Mouse (Mus musculus): ENCODE results near the gene Pus7l. TPM values are rescaled to one million over a fixed set of nuclear protein-coding genes. Genes with fewer than 3 reads are reported as not detected.

The Pus7l gene
- polyA plus RNA-seq, 1 experiment from 2014 or later, result 3.9 TPM

DNA sequence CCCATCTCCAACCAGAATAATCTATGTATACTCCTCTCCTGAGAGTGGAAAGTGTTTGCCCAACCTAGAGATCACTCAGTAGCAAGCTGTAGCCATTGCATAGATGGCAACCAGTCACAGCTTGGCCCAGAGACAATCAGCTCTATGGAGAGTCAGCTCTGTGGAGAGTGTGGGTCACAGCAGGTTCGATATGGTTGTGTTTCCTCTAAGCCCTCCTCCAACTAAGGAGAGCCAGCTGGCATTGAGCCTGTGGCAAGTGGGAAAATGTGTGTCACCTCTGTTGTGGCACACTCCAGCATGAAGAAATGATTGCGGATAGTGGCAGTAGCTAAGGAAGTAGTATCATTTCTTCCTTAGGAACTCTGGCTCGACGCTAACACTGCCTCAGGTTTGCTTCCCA, 28.2 kb upstream of the Pus7l start:
- Histone ChIP-seq H3K27me3 (no peaks in the 10 kb centered on the region), H3K4me1 (replicated peaks) (no peaks in the 10 kb centered on the region), H3K36me3 (no peaks in the 10 kb centered on the region), H3K27ac (no peak overlapping the region), H3K4me2 (no peak overlapping the region), H3K9ac (no peak overlapping the region), H3K9me3 (replicated peaks) (no peaks in the 10 kb centered on the region), H3K4me3 (no peak overlapping the region)
- WGBS, result 82% methylated on average over 4 of the region's 4 CpGs
- ATAC-seq (replicated peaks; ENCODE audit: insufficient number of reproducible peaks, insufficient read depth, low FRiP score, low read depth), result no peak

DNA sequence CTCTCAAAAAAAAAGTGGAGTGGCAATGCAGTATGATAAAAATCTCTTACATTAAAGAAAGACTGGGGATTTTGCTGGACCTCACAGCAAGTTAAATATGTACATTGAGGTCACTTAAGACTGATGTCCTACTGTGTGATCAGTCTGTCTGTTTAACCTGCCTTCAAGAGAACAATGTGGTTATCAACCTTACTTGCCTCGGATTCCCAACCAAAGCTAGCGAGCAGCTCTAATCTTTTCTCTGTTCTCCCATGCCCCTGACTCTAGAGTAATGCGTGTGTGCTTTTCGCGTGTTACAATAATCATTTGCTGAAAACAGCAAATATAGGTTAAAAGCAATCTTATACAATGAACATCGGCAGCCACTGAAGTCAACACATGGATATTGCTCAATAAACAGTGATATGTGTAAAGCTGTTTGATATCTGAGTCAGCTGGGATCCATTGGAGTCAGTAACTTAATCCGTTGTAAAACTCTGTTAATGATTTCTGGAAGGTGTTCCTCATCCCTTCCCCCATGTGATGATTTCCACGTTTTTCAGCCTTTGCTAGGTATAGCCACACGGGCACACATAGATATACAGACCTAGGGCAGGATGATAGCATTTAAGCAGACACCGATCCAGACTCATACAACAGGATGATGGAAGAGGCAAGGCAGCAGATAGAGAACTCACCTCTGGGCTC, 25.3 kb upstream of the Pus7l start:
- H3K27ac ChIP-seq, result no peak overlapping the region
- no peaks in the 10 kb centered on the region for H3K4me1 ChIP-seq (replicated peaks)
- no peak for ATAC-seq (replicated peaks; ENCODE audit: insufficient number of reproducible peaks, insufficient read depth, low FRiP score, low read depth)
- H3K9me3 ChIP-seq (replicated peaks), result no peaks in the 10 kb centered on the region
- no peaks in the 10 kb centered on the region for H3K27me3 ChIP-seq
- no peaks in the 10 kb centered on the region for H3K36me3 ChIP-seq
- no peak overlapping the region for H3K9ac ChIP-seq
- no peak overlapping the region for H3K4me3 ChIP-seq
- 77% methylated on average over 10 of the region's 10 CpGs for WGBS
- no peak overlapping the region for H3K4me2 ChIP-seq

DNA sequence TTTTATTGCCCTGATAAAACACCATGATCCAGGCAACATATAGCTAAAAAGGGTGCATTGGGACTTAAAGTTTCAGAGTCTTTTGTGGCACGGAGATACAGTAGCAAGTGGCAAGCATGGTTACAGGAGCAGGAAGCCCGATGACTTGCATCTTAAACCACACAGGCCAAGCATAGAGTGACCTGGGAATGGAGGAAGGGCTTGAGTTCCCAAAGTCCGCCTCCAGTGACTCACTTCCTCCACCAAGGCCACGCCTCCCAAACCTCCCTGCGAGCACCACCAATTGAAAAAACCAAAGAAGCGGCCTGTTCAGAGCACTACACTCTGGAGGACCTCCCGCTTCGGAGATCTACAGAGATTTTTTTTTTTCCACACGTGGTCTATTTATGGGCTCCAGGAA, 22.5 kb upstream of the Pus7l start:
- Histone ChIP-seq H3K9ac (no peak overlapping the region), H3K27ac (no peak overlapping the region), H3K4me3 (no peak overlapping the region), H3K4me1 (replicated peaks) (no peaks in the 10 kb centered on the region), H3K36me3 (no peaks in the 10 kb centered on the region), H3K9me3 (replicated peaks) (no peaks in the 10 kb centered on the region), H3K27me3 (no peaks in the 10 kb centered on the region), H3K4me2 (no peak overlapping the region)
- no peak for ATAC-seq (replicated peaks; ENCODE audit: insufficient number of reproducible peaks, insufficient read depth, low FRiP score, low read depth)
- whole genome bisulfite sequencing, result 82% methylated on average over 9 of the region's 9 CpGs

DNA sequence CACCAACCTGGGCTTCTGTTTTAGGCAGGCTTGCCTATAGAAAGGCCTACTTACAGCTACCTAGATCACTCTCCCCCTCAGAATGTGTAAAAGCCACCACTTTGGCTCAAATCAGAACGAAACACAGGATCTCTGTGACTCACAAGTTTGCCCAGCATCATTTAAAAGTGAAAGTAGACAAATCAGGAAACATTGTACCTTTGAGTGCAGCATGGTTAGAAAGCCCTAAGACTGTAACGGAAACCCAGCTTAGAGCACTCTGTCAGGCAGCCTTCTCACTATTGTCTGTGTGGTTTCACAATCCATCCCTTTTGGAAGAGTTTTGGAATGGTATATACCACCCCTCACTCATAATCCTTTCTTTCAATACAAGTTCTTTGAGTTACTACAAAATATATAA, 21.6 kb upstream of the Pus7l start:
- no peak overlapping the region for H3K27ac ChIP-seq
- no peak overlapping the region for H3K4me3 ChIP-seq
- no peak overlapping the region for H3K4me2 ChIP-seq
- no peak for ATAC-seq (replicated peaks; ENCODE audit: insufficient number of reproducible peaks, insufficient read depth, low FRiP score, low read depth)
- no peaks in the 10 kb centered on the region for H3K36me3 ChIP-seq
- H3K9me3 ChIP-seq (replicated peaks), result no peaks in the 10 kb centered on the region
- H3K4me1 ChIP-seq (replicated peaks), result no peaks in the 10 kb centered on the region
- H3K9ac ChIP-seq, result no peak overlapping the region
- H3K27me3 ChIP-seq, result no peaks in the 10 kb centered on the region
- 75% methylated on average over 2 of the region's 2 CpGs for WGBS

DNA sequence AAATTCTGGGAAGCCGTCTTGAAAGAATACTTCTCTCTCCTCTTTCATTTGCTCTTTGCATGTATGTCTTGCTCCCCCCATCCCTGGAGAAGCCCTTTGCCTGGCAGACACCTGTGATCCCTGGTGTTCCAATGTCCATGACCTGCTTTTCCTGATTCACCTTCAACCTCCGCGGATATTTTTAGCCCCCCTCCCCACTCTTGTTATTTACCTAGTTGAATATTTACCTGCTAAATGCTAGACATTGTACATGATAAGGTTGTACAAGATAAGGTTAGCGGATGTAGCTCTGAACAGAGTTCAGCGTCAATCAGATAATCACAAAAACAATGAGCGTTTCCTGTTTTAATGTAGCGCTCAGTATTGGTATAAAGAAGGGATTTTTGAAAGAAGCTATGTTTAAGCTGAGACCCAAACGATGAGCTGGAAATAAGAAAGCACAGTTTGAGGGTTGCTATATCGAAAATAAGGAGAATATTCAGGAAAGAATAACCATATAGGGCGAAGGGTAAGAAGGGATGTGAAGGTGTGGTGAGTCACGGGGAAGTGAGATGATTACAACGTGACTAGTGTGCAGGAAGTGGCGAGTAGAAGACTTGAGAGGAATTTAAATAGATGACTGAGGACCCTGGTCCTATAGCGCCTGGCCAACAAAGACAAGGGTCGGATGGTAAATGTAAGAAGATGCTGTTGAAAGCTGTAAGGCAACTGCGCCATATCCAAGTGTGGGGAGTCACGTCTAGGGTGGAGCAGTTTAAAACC, 15.7 kb upstream of the Pus7l start:
- H3K4me2 ChIP-seq, result no peak overlapping the region
- H3K4me3 ChIP-seq, result no peak overlapping the region
- H3K4me1 ChIP-seq (replicated peaks), result no peaks in the 10 kb centered on the region
- H3K27me3 ChIP-seq, result no peaks in the 10 kb centered on the region
- H3K9me3 ChIP-seq (replicated peaks), result no peaks in the 10 kb centered on the region
- no peak overlapping the region for H3K27ac ChIP-seq
- no peak overlapping the region for H3K9ac ChIP-seq
- no peaks in the 10 kb centered on the region; the same call in 1 of the 2 replicates for H3K36me3 ChIP-seq
- ATAC-seq (replicated peaks; ENCODE audit: insufficient number of reproducible peaks, insufficient read depth, low FRiP score, low read depth), result no peak
- WGBS, result 65% methylated on average over 17 of the region's 17 CpGs

DNA sequence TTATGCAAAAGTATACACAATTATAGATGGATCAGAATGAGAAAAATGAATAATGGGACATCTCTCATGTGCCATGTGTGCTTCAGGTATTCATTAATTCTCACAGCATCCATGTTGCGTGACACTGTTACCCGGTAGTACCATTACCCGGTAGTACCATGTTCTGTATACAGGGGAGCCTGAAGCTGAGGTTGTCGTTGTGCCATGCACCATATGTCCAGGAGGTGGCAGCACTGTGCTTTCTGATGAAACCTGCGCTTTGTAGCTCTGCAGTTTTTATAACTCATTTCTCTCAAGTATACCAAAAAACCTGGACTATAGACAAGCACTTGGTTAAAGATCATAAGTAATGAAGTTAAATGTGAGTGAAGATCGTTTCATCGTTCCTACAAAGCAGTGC, 14.1 kb upstream of the Pus7l start:
- WGBS, result 19% methylated on average over 7 of the region's 7 CpGs
- Histone ChIP-seq H3K9me3 (replicated peaks) (no peaks in the 10 kb centered on the region), H3K9ac (no peak overlapping the region), H3K4me2 (no peak overlapping the region), H3K27ac (no peak overlapping the region), H3K27me3 (no peaks in the 10 kb centered on the region), H3K4me3 (no peak overlapping the region), H3K4me1 (replicated peaks) (no peaks in the 10 kb centered on the region), H3K36me3 (no peaks in the 10 kb centered on the region; the same call in 1 of the 2 replicates)
- ATAC-seq (replicated peaks; ENCODE audit: insufficient number of reproducible peaks, insufficient read depth, low FRiP score, low read depth), result no peak

DNA sequence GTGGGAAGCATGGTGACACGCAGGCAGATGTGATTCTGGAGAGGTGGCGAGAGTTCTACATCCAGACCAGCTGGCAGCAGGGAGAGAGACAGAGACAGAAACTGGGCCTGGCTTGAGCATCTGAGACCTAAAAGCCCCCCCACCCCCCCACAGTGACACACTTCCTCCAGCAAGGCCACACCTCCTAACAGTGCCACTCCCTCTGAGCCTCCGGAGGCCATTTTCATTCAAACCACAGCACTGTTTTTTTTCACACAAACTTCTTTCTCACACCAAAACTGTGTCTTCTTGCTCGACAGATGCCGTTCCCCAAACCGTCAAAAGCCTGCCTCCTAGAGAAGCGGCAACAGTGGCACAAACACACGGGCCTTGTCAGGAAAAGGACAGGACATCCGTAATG, 10.2 kb upstream of the Pus7l start:
- WGBS, result 91% methylated on average over 9 of the region's 9 CpGs
- Histone ChIP-seq H3K36me3 (no peaks in the 10 kb centered on the region; the same call in 1 of the 2 replicates), H3K27ac (no peak overlapping the region), H3K4me1 (replicated peaks) (no peaks in the 10 kb centered on the region), H3K4me2 (no peak overlapping the region), H3K27me3 (no peaks in the 10 kb centered on the region), H3K4me3 (no peak overlapping the region), H3K9me3 (replicated peaks) (no peaks in the 10 kb centered on the region), H3K9ac (no peak overlapping the region)
- no peak for ATAC-seq (replicated peaks; ENCODE audit: insufficient number of reproducible peaks, insufficient read depth, low FRiP score, low read depth)

GRCm38 (mm10) chr15:94544844-94545243, 1.5 kb upstream of the Pus7l start:
- WGBS, result 85% methylated on average over 4 of the region's 4 CpGs
- no peak for ATAC-seq (replicated peaks; ENCODE audit: insufficient number of reproducible peaks, insufficient read depth, low FRiP score, low read depth)

DNA sequence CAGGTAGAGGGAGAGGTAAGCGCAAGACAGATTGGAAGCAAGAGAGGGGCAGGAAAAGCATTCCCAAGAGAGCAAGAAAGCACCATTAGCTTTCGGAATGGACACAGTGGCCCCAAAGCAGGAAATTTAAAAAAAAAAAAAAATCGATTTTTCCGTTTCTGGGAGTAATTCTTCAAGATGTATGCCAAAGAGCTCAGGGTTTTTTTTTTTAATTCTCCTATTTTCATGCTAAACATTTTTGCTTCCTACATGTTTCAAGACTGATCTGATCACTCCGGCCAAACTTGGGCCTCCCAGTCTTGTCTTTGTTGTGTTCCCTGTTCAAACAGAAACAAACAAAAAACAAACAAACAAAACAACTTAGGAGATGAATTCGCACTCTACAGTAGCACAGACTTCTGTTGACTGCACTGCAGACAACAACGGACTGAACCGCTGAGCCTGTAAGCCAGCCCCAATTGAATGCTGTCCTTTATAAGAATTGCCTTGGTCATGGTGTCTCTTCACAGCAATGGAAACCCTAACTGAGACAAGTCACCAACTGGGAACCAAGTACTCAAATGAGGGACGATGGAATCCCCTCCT, 797 bp upstream of the Pus7l start:
- H3K4me3 ChIP-seq, result peak overlapping the region; percentile 94
- H3K9me3 ChIP-seq (replicated peaks), result no peaks in the 10 kb centered on the region
- H3K27ac ChIP-seq, result peak overlapping the region; percentile 75
- ATAC-seq (replicated peaks; ENCODE audit: insufficient number of reproducible peaks, insufficient read depth, low FRiP score, low read depth), result no peak
- H3K9ac ChIP-seq, result peak overlapping the region; percentile 73
- WGBS, result 40% methylated on average over 9 of the region's 9 CpGs
- peak overlapping the region; percentile 90 for H3K4me2 ChIP-seq
- H3K27me3 ChIP-seq, result no peaks in the 10 kb centered on the region
- H3K36me3 ChIP-seq, result no peaks in the 10 kb centered on the region; the same call in 1 of the 2 replicates
- H3K4me1 ChIP-seq (replicated peaks), result peaks cover 7% of the 10 kb centered on the region

More at GRCm38 (mm10) chr15:94544844-94545243, 1.5 kb upstream of the Pus7l start:
- Histone ChIP-seq H3K4me1 (replicated peaks) (peaks cover 7% of the 10 kb centered on the region), H3K36me3 (no peaks in the 10 kb centered on the region; the same call in 1 of the 2 replicates), H3K27ac (no peak overlapping the region), H3K4me3 (no peak overlapping the region), H3K4me2 (no peak overlapping the region), H3K27me3 (no peaks in the 10 kb centered on the region), H3K9ac (no peak overlapping the region), H3K9me3 (replicated peaks) (no peaks in the 10 kb centered on the region)

DNA sequence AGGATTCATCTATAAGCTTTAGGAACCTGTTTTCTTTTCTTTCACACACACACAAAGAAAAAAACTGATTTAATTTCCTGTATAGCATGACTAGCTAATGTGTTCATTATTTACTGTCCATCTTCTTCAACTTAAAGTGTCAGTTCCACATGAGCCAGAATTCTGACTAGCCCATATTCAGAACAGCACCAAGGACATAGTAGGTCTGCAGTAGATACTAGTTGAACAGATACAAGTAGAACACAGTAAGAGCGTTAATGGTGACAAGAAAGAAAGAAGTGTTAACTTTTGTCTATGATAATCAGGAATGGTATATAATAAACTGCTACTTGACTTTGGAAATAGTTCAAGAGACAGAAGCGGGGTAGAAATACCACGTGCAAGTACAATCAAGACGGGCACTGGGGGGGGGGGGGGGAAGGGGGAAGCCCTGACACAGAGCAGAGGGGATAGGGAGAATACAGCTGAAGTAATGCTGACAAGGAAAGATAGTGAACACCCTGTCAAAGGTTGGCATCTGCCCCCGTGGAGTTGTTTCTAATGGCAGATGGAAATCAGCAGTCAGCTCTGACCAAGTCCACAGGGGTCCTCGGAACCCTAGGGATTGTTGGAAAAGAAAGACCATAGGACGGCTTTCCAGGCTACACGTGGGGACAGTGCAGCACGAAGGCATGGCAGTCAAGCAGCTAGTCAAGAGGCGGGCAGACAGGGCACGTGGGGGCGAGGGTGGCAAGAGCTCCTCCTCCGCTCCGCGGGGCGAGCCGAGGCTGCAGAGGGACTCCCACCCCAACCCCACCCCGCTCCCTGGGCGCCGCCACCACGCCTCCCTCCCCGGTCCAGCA, 559 bp downstream of the Pus7l start:
- Histone ChIP-seq H3K4me3 (peak overlapping the region; percentile 94), H3K27ac (peak overlapping the region; percentile 75; the same call in 1 of the 2 replicates)
- 7% methylated on average over 22 of the region's 22 CpGs for WGBS

GRCm38 (mm10) chr15:94539296-94539695, 4.1 kb downstream of the Pus7l start:
- no peak overlapping the region for H3K4me3 ChIP-seq
- H3K27ac ChIP-seq, result no peak overlapping the region
- no peak overlapping the region for H3K4me2 ChIP-seq
- H3K9ac ChIP-seq, result no peak overlapping the region
- no peak for ATAC-seq (replicated peaks; ENCODE audit: insufficient number of reproducible peaks, insufficient read depth, low FRiP score, low read depth)
- H3K36me3 ChIP-seq, result no peaks in the 10 kb centered on the region
- H3K27me3 ChIP-seq, result no peaks in the 10 kb centered on the region
- H3K4me1 ChIP-seq (replicated peaks), result peaks cover 6% of the 10 kb centered on the region
- no peaks in the 10 kb centered on the region for H3K9me3 ChIP-seq (replicated peaks)
- WGBS, result 79% methylated on average over 3 of the region's 3 CpGs

More for the DNA sequence above, 559 bp downstream of the Pus7l start:
- Histone ChIP-seq H3K4me2 (peak overlapping the region; percentile 90), H3K9me3 (replicated peaks) (no peaks in the 10 kb centered on the region), H3K4me1 (replicated peaks) (peaks cover 7% of the 10 kb centered on the region), H3K9ac (peak overlapping the region; percentile 73), H3K27me3 (no peaks in the 10 kb centered on the region), H3K36me3 (no peaks in the 10 kb centered on the region)
- peak; percentile 82 for ATAC-seq (replicated peaks; ENCODE audit: insufficient number of reproducible peaks, insufficient read depth, low FRiP score, low read depth)
